Mouse (Mus musculus): ENCODE data around the gene Gm5431. TPM values are rescaled to one million over a fixed set of nuclear protein-coding genes. Genes with fewer than 3 reads are reported as not detected.
A peak's percentile ranks its signal among the peaks of the same experiment; 100 is the strongest.
"Not testable (repeated sequence)": the region's sequence is repeated elsewhere in the genome, so short reads cannot be mapped to it uniquely, and the experiment has no call there.

The Gm5431 gene
- under 1 TPM; 0.16 to 0.22 TPM for total RNA-seq (2021)

- no peak for DNase-seq (ENCODE audit: low spot score in 2 of 2)
- intact Hi-C loops (cut with DNase I): no loop called here
Measured at GRCm38 (mm10) chr11:48902021-48902420, at the start of gene Gm5431. TSS of gene Gm5431 (minus strand) at chr11:48902214.

DNA sequence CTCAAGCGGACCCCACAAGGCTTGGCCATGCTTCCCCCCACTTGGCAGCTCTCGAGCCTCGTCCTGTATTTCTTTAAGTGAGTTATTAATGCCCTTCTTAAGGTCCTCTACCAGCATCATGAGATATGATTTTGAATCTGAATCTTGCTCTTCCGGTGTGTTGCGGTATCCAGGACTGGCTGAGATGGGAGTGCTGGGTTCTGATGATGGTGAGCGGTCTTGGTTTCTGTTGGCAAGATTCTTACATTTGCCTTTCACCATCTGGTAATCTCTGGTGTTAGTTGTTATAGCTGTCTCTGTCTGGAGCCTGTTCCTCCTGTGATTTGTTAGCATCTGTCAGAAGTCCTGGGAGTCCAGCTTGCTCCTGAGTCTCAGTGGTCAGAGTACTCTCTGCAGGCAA lies 44.1 kb upstream of the Gm5431 start, which contains the start of gene Psme2b:
Gene Psme2b, minus strand, starts transcription at position 101 of the 400 bp plus-strand sequence.
- intact Hi-C loops (cut with DNase I); DNase-seq (ENCODE audit: low spot score in 2 of 2): not testable (repeated sequence)

DNA sequence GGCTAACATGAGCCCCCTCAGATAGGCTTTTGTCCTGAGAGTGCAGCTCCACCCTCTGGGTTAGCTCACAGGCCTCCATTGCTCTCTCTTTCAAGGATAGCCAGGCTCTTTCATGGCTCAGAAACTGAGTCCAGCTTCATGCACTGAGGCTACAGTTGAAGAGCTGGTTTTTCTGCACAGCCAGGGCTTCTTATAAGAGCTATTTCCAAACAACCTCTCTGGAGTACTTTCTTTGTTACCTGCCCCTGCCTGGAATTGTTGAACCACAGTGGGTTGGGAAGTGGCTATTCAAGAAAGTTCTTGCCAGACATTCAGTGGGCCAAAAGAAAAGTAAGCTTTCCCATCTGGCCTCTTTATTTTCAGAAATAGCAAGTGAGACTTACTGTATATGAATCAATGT lies 37.3 kb upstream of the Gm5431 start:
- intact Hi-C loops (cut with DNase I); DNase-seq (ENCODE audit: low spot score in 2 of 2): not testable (repeated sequence)

- intact Hi-C loops (cut with DNase I); DNase-seq (ENCODE audit: low spot score in 2 of 2): not testable (repeated sequence)
Measured at GRCm38 (mm10) chr11:48935291-48935690, 33.3 kb upstream of the Gm5431 start.

GRCm38 (mm10) chr11:48933923-48934322 lies 31.9 kb upstream of the Gm5431 start:
- intact Hi-C loops (cut with DNase I); DNase-seq (ENCODE audit: low spot score in 2 of 2): not testable (repeated sequence)

DNA sequence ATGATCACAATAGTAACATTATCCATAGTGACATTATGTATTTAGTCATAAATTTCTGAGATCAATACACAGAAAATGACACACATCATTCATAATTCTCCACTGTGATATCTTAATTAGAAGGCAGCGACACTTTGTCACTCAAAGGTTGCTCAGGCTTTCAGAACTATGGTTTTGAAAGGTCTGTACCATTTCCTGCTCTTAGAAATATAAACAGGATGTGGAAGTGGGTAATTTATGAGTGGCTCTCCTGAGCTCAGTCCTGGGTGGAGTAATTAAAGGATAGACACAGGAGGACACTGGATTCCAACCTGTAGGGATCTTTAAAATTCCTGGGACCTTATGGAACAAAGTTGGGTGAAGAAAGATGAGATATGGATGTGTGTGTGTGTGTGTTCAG lies 31.4 kb upstream of the Gm5431 start:
- intact Hi-C loops (cut with DNase I); DNase-seq (ENCODE audit: low spot score in 2 of 2): not testable (repeated sequence)

GRCm38 (mm10) chr11:48928068-48928467 lies 26.1 kb upstream of the Gm5431 start:
- intact Hi-C loops (cut with DNase I); DNase-seq (ENCODE audit: low spot score in 2 of 2): not testable (repeated sequence)

DNA sequence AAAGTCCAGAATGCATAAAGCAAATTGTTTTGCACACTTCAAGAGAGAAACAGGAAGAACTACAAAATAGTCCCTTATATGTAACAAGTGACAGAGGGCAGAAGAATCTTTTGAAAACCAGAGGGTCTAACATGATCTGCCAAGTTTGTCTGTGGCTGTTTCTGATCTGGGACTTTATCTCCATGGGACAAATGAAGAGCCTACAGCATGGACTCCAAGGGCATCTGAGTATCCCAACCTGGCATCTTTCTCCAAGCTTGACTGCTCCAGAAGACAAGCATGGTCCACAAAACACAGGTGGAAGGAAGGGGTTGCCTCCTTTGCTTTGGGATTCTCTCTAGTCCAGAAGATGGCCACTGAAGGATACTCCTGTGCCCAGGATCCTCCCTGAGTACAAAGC lies 24.4 kb upstream of the Gm5431 start:
- intact Hi-C loops (cut with DNase I); DNase-seq (ENCODE audit: low spot score in 2 of 2): not testable (repeated sequence)

DNA sequence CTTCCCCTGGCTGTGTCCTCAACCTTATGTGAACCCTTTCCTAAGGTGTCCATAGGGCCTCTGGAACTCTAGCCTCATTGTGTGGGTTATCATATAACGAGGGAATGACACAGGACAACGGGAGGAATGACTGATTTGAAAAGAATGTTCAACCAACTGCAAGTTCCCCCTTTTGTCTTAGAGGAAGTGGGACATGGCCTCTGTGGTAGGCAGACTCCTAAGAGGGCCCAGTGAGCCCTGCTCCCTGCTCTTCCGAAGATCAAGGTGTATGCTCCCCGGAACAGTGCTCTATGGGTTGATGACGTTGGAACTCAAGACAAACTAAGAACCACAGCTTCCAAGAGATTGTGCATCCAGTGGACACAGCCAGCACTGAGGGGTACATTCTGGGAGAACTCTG lies 21.8 kb upstream of the Gm5431 start:
- DNase-seq (ENCODE audit: low spot score in 2 of 2); intact Hi-C loops (cut with DNase I): not testable (repeated sequence)

GRCm38 (mm10) chr11:48918380-48918779 lies 16.4 kb upstream of the Gm5431 start:
- no peak for DNase-seq (ENCODE audit: low spot score in 2 of 2)
- intact Hi-C loops (cut with DNase I): no loop called here

DNA sequence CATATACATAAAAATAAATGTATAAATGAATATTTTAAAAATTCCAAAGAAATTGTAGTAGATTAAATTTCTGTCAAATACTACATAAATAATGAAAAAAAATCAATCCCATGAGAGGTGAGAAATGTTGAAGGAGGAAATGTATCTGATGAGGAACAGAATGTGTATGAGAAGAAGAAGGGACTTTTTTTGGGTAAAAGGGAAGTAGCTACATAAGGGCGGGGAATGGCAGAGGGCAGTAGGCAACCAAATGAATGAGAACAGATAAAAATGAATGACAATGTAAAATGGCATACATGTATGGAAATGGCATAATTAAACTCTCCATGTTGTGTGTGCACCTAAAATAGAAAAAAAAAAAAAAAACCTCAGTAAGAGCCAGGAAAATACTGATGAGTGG lies 11.6 kb upstream of the Gm5431 start:
- no peak for DNase-seq (ENCODE audit: low spot score in 2 of 2)
- intact Hi-C loops (cut with DNase I): no loop called here

DNA sequence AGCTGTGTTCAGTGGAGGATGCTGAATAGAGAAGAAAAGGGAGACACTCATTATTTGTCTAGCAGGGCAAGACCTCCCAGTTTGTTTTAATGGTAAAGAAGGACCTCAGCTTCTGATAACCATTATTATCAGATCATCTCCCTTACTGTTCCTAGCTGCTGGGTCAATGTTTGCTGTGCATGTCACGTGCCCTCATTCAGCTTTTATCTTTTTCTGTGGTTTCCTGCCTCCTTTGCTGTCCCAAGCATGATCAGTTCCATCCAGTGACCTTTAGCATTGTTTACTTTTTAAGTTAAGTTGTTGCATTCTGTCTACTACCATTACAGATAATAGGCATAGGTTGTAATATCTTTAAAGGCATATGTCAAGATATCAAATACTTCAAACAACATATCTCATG lies 6.4 kb upstream of the Gm5431 start:
- intact Hi-C loops (cut with DNase I): no loop called here
- DNase-seq (ENCODE audit: low spot score in 2 of 2): no peak

GRCm38 (mm10) chr11:48901567-48901930 lies 465 bp downstream of the Gm5431 start:
- DNase-seq (ENCODE audit: low spot score in 2 of 2); intact Hi-C loops (cut with DNase I): not testable (repeated sequence)

GRCm38 (mm10) chr11:48900654-48901566 lies 1.1 kb downstream of the Gm5431 start:
- intact Hi-C loops (cut with DNase I); DNase-seq (ENCODE audit: low spot score in 2 of 2): not testable (repeated sequence)

GRCm38 (mm10) chr11:48898812-48899431 lies 3.1 kb downstream of the Gm5431 start:
- no peak for DNase-seq (ENCODE audit: low spot score in 2 of 2)
- intact Hi-C loops (cut with DNase I): no loop called here

GRCm38 (mm10) chr11:48876680-48877079 lies 25.3 kb downstream of the Gm5431 start:
- no peak for DNase-seq (ENCODE audit: low spot score in 2 of 2)
- intact Hi-C loops (cut with DNase I): loop anchor here (10.0 kb wide), 1 partner anchor 308 kb away; the partner anchor contains the start of gene Btnl9

- intact Hi-C loops (cut with DNase I): loop anchor here (10.0 kb wide), 1 partner anchor 309 kb away; the partner anchor contains the start of gene Btnl9
- not testable (repeated sequence) for DNase-seq (ENCODE audit: low spot score in 2 of 2)
Measured at GRCm38 (mm10) chr11:48875343-48875837, 26.6 kb downstream of the Gm5431 start.

- intact Hi-C loops (cut with DNase I): loop anchor here (1.0 to 10.0 kb wide), 3 partner anchors 229 to 398 kb away; partner anchors contain the start of gene Btnl9
- DNase-seq (ENCODE audit: low spot score in 2 of 2): peak in 1 of 2 experiments; percentile 44
Measured at GRCm38 (mm10) chr11:48874465-48874864, 27.5 kb downstream of the Gm5431 start.

GRCm38 (mm10) chr11:48873591-48874290 lies 28.3 kb downstream of the Gm5431 start:
- no peak for DNase-seq (ENCODE audit: low spot score in 2 of 2)
- intact Hi-C loops (cut with DNase I): loop anchor here (1.0 to 10.0 kb wide), 3 partner anchors 230 to 399 kb away; partner anchors contain the start of gene Btnl9
